Mouse (Mus musculus): ENCODE data around the gene Rapgef6. TPM values are rescaled to one million over a fixed set of nuclear protein-coding genes. Genes with fewer than 3 reads are reported as not detected.

Rapgef6 gene
- polyA plus RNA-seq, 1 experiment from 2014 or later, result 40.9 TPM

- no peak overlapping the region for H3K4me3 ChIP-seq (replicated peaks; ENCODE audit: low read length)
- ATAC-seq, result peak; percentile 68
- H3K9me3 ChIP-seq (ENCODE audit: control insufficient read depth, low read length), result no peaks in the 10 kb centered on the region
- H3K36me3 ChIP-seq (ENCODE audit: control insufficient read depth, insufficient read depth), result no peaks in the 10 kb centered on the region
- H3K27me3 ChIP-seq (replicated peaks; ENCODE audit: control insufficient read depth, insufficient read depth, low read length), result no peaks in the 10 kb centered on the region
- no peak overlapping the region for H3K4me2 ChIP-seq (ENCODE audit: low read length)
- peaks cover 14% of the 10 kb centered on the region for H3K4me1 ChIP-seq (replicated peaks; ENCODE audit: control insufficient read depth, insufficient read depth, low read length)
- peak overlapping the region; percentile 76 for H3K27ac ChIP-seq (ENCODE audit: low read length)
- H3K9ac ChIP-seq (replicated peaks; ENCODE audit: low read depth, low read length), result no peak overlapping the region
These were observed 17.7 kb downstream of the Rapgef6 start for GRCm38 (mm10) chr11:54540328-54540727.

- ATAC-seq, result no peak
These were observed 19.8 kb downstream of the Rapgef6 start for GRCm38 (mm10) chr11:54542414-54542813.

GRCm38 (mm10) chr11:54554970-54555369 lies 32.3 kb downstream of the Rapgef6 start:
- Histone ChIP-seq H3K4me3 (replicated peaks; ENCODE audit: low read length) (no peak overlapping the region), H3K9ac (replicated peaks; ENCODE audit: low read depth, low read length) (no peak overlapping the region), H3K27me3 (replicated peaks; ENCODE audit: control insufficient read depth, insufficient read depth, low read length) (no peaks in the 10 kb centered on the region), H3K4me2 (ENCODE audit: low read length) (no peak overlapping the region), H3K4me1 (replicated peaks; ENCODE audit: control insufficient read depth, insufficient read depth, low read length) (no peaks in the 10 kb centered on the region), H3K27ac (ENCODE audit: low read length) (no peak overlapping the region), H3K9me3 (ENCODE audit: control insufficient read depth, low read length) (no peaks in the 10 kb centered on the region), H3K36me3 (ENCODE audit: control insufficient read depth, insufficient read depth) (no peaks in the 10 kb centered on the region)
- no peak for ATAC-seq
- 92% methylated on average over 2 of the region's 2 CpGs for WGBS

More at GRCm38 (mm10) chr11:54542414-54542813, 19.8 kb downstream of the Rapgef6 start:
- Histone ChIP-seq H3K4me3 (replicated peaks; ENCODE audit: low read length) (no peak overlapping the region), H3K36me3 (ENCODE audit: control insufficient read depth, insufficient read depth) (no peaks in the 10 kb centered on the region), H3K9me3 (ENCODE audit: control insufficient read depth, low read length) (no peaks in the 10 kb centered on the region), H3K27me3 (replicated peaks; ENCODE audit: control insufficient read depth, insufficient read depth, low read length) (no peaks in the 10 kb centered on the region), H3K4me2 (ENCODE audit: low read length) (no peak overlapping the region), H3K4me1 (replicated peaks; ENCODE audit: control insufficient read depth, insufficient read depth, low read length) (peaks cover 14% of the 10 kb centered on the region), H3K9ac (replicated peaks; ENCODE audit: low read depth, low read length) (no peak overlapping the region), H3K27ac (ENCODE audit: low read length) (no peak overlapping the region)

DNA sequence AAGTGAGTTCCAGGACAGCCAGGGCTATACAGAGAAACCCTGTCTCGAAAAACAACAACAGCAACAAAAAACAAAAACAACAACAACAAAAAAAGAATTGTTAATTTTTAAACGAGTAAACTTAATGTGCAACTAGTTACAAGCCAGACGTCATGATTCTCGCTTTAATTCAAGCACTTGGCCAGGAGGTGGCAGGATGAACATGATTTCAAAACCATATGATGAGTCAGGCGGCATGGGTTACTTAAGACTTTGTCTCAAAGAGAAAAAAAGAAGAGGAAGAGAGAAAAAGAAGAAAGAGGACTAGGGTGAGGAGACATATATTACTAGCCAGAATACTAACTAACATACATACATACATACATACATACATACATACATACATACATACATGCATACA lies 40.1 kb downstream of the Rapgef6 start:
- WGBS, result 87% methylated on average over 5 of the region's 5 CpGs
- no peak overlapping the region for H3K4me3 ChIP-seq (replicated peaks; ENCODE audit: low read length)
- no peak for ATAC-seq
- H3K4me2 ChIP-seq (ENCODE audit: low read length), result no peak overlapping the region
- H3K27me3 ChIP-seq (replicated peaks; ENCODE audit: control insufficient read depth, insufficient read depth, low read length), result no peaks in the 10 kb centered on the region
- H3K36me3 ChIP-seq (ENCODE audit: control insufficient read depth, insufficient read depth), result no peaks in the 10 kb centered on the region
- no peaks in the 10 kb centered on the region for H3K4me1 ChIP-seq (replicated peaks; ENCODE audit: control insufficient read depth, insufficient read depth, low read length)
- H3K27ac ChIP-seq (ENCODE audit: low read length), result no peak overlapping the region
- H3K9me3 ChIP-seq (ENCODE audit: control insufficient read depth, low read length), result no peaks in the 10 kb centered on the region
- H3K9ac ChIP-seq (replicated peaks; ENCODE audit: low read depth, low read length), result no peak overlapping the region

- no peak for ATAC-seq
- Histone ChIP-seq H3K9ac (replicated peaks; ENCODE audit: low read depth, low read length) (no peak overlapping the region), H3K27me3 (replicated peaks; ENCODE audit: control insufficient read depth, insufficient read depth, low read length) (no peaks in the 10 kb centered on the region), H3K36me3 (ENCODE audit: control insufficient read depth, insufficient read depth) (no peaks in the 10 kb centered on the region), H3K9me3 (ENCODE audit: control insufficient read depth, low read length) (no peaks in the 10 kb centered on the region), H3K27ac (ENCODE audit: low read length) (no peak overlapping the region), H3K4me2 (ENCODE audit: low read length) (no peak overlapping the region), H3K4me1 (replicated peaks; ENCODE audit: control insufficient read depth, insufficient read depth, low read length) (no peaks in the 10 kb centered on the region), H3K4me3 (replicated peaks; ENCODE audit: low read length) (no peak overlapping the region)
- WGBS, result 48% methylated on average over 1 of the region's 1 CpGs
These were observed 45.3 kb downstream of the Rapgef6 start for GRCm38 (mm10) chr11:54567959-54568358.

GRCm38 (mm10) chr11:54574741-54575140 lies 52.1 kb downstream of the Rapgef6 start:
- Histone ChIP-seq H3K4me1 (replicated peaks; ENCODE audit: control insufficient read depth, insufficient read depth, low read length) (no peaks in the 10 kb centered on the region), H3K36me3 (ENCODE audit: control insufficient read depth, insufficient read depth) (no peaks in the 10 kb centered on the region), H3K9me3 (ENCODE audit: control insufficient read depth, low read length) (no peaks in the 10 kb centered on the region), H3K4me3 (replicated peaks; ENCODE audit: low read length) (no peak overlapping the region), H3K4me2 (ENCODE audit: low read length) (no peak overlapping the region), H3K27me3 (replicated peaks; ENCODE audit: control insufficient read depth, insufficient read depth, low read length) (no peaks in the 10 kb centered on the region), H3K27ac (ENCODE audit: low read length) (no peak overlapping the region), H3K9ac (replicated peaks; ENCODE audit: low read depth, low read length) (no peak overlapping the region)
- WGBS, result 99% methylated on average over 2 of the region's 2 CpGs
- ATAC-seq, result no peak

DNA sequence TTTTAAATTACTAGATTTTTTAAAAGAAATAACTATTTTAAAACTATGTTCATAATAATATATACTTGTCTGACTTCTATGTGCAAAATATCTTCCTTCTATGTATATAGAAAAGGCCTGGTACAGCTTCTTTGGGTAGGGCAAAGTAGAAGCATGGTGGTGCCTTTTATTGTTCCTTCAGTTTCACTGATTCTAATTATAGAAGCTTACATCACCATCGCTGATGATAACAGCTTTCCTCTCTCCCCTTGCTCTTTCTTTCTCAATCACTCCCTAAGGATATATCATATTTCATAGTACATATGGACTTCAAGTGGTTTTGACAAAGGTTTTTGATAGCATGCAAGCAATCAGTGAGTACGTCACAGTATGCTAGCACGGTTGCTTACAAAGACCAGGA lies 69.9 kb downstream of the Rapgef6 start:
- H3K9ac ChIP-seq (replicated peaks; ENCODE audit: low read depth, low read length), result no peak overlapping the region
- no peaks in the 10 kb centered on the region for H3K27me3 ChIP-seq (replicated peaks; ENCODE audit: control insufficient read depth, insufficient read depth, low read length)
- ATAC-seq, result no peak

GRCm38 (mm10) chr11:54594049-54594448 lies 71.4 kb downstream of the Rapgef6 start:
- Histone ChIP-seq H3K27ac (ENCODE audit: low read length) (no peak overlapping the region; the same call in 1 of the 2 replicates), H3K36me3 (ENCODE audit: control insufficient read depth, insufficient read depth) (no peaks in the 10 kb centered on the region), H3K9ac (replicated peaks; ENCODE audit: low read depth, low read length) (no peak overlapping the region), H3K4me3 (replicated peaks; ENCODE audit: low read length) (no peak overlapping the region), H3K4me2 (ENCODE audit: low read length) (no peak overlapping the region), H3K9me3 (ENCODE audit: control insufficient read depth, low read length) (no peaks in the 10 kb centered on the region), H3K4me1 (replicated peaks; ENCODE audit: control insufficient read depth, insufficient read depth, low read length) (peaks cover 15% of the 10 kb centered on the region), H3K27me3 (replicated peaks; ENCODE audit: control insufficient read depth, insufficient read depth, low read length) (no peaks in the 10 kb centered on the region)
- WGBS, result 36% methylated on average over 2 of the region's 2 CpGs
- ATAC-seq, result no peak

More for the DNA sequence above, 69.9 kb downstream of the Rapgef6 start:
- Histone ChIP-seq H3K9me3 (ENCODE audit: control insufficient read depth, low read length) (no peaks in the 10 kb centered on the region), H3K36me3 (ENCODE audit: control insufficient read depth, insufficient read depth) (no peaks in the 10 kb centered on the region), H3K4me3 (replicated peaks; ENCODE audit: low read length) (no peak overlapping the region), H3K4me1 (replicated peaks; ENCODE audit: control insufficient read depth, insufficient read depth, low read length) (peaks cover 12% of the 10 kb centered on the region), H3K4me2 (ENCODE audit: low read length) (no peak overlapping the region), H3K27ac (ENCODE audit: low read length) (peak overlapping the region; percentile 60)
- WGBS, result 52% methylated on average over 3 of the region's 3 CpGs

DNA sequence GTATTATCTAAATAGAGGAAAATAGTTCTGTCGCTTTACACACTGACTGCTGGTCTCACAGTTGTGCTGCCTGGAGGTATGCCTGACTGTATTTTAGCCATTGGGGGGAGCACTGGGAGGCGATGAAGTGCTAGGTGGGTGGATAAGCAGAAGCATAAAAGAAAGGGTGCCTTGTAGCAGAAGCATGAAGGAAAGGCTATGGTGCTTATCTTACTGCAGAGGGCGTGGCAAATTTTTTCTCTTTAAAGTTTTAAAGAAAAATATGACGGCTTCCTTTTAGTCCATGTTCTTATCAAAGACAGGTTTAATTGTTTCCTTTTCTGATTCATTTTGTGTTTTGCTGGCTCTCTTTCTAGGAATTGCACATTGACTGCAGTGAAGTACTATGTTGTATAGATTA lies 72.4 kb downstream of the Rapgef6 start:
- H3K27ac ChIP-seq (ENCODE audit: low read length), result no peak overlapping the region
- no peak overlapping the region for H3K9ac ChIP-seq (replicated peaks; ENCODE audit: low read depth, low read length)
- no peaks in the 10 kb centered on the region for H3K27me3 ChIP-seq (replicated peaks; ENCODE audit: control insufficient read depth, insufficient read depth, low read length)
- WGBS, result 66% methylated on average over 4 of the region's 4 CpGs
- ATAC-seq, result no peak
- no peaks in the 10 kb centered on the region for H3K36me3 ChIP-seq (ENCODE audit: control insufficient read depth, insufficient read depth)
- H3K4me2 ChIP-seq (ENCODE audit: low read length), result no peak overlapping the region
- H3K4me3 ChIP-seq (replicated peaks; ENCODE audit: low read length), result no peak overlapping the region
- H3K4me1 ChIP-seq (replicated peaks; ENCODE audit: control insufficient read depth, insufficient read depth, low read length), result peaks cover 15% of the 10 kb centered on the region
- no peaks in the 10 kb centered on the region for H3K9me3 ChIP-seq (ENCODE audit: control insufficient read depth, low read length)

- H3K27ac ChIP-seq (ENCODE audit: low read length), result peak overlapping the region; percentile 78
- H3K9ac ChIP-seq (replicated peaks; ENCODE audit: low read depth, low read length), result peak overlapping the region; percentile 46; the same call in 1 of the 2 replicates
- ATAC-seq, result peak; percentile 58; the same call in 1 of the 2 replicates
- H3K4me1 ChIP-seq (replicated peaks; ENCODE audit: control insufficient read depth, insufficient read depth, low read length), result peaks cover 15% of the 10 kb centered on the region
- H3K27me3 ChIP-seq (replicated peaks; ENCODE audit: control insufficient read depth, insufficient read depth, low read length), result no peaks in the 10 kb centered on the region
- 60% methylated on average over 8 of the region's 8 CpGs for WGBS
- H3K4me2 ChIP-seq (ENCODE audit: low read length), result peak overlapping the region; percentile 37
- peak overlapping the region; percentile 30 for H3K4me3 ChIP-seq (replicated peaks; ENCODE audit: low read length)
- H3K36me3 ChIP-seq (ENCODE audit: control insufficient read depth, insufficient read depth), result no peaks in the 10 kb centered on the region
- no peaks in the 10 kb centered on the region for H3K9me3 ChIP-seq (ENCODE audit: control insufficient read depth, low read length)
These were observed 73.4 kb downstream of the Rapgef6 start for GRCm38 (mm10) chr11:54595905-54596555.

All from forebrain, embryonic 16.5 days (tissue).